Mouse (Mus musculus) left cerebral cortex, postnatal 4 days (tissue): ENCODE data around the gene Lrrc74a. TPM values are rescaled to one million over a fixed set of nuclear protein-coding genes. Genes with fewer than 3 reads are reported as not detected.
A peak's percentile ranks its signal among the peaks of the same experiment; 100 is the strongest.

Source experiments
- DNase-seq: peaks from one replicate; pipeline ENCODE4 v3.0.0-alpha.2; 2022
- intact Hi-C: fragments of 180-260 bp; cut with DNase I; formaldehyde crosslinking; loops from one replicate; pipeline ENCODE4 v1.15.1; 2025
- total RNA-seq, 2 experiments: library from RNA; stranded (reverse); gene quantifications; 2 replicates each; pipeline ENCODE4 v1.2.3; 2021

Lrrc74a gene
- not detected for total RNA-seq

- intact Hi-C loops = no loop called here
Observed at GRCm38 (mm10) chr12:86734319-86734810, at the start of gene Lrrc74a. Gene Lrrc74a, plus strand, starts transcription at chr12:86734369.

DNA sequence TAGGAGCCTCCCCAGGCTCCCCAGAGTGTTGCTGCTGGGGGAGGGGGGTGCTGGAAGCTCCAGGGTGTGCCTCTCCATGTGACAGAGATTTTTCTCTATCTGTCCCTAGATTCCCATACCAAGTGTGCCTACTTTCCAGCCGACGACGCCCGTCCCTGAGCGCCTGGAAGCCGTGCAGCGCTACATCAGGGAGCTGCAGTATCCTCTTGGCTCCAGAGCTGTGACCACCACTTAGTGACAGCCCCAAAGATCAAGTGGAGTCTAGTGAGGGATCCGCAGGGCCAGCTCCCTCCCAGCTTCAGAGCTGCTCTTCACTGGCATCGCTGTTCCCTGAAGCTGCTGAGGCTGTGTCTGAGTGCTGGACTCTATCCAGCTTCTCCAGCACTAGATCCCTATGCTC, 48.9 kb upstream of the Lrrc74a start:
- no peak for DNase-seq
- intact Hi-C loops = no loop called here

More at GRCm38 (mm10) chr12:86734319-86734810, at the start of gene Lrrc74a:
- no peak for DNase-seq

GRCm38 (mm10) chr12:86686551-86687330, 47.4 kb upstream of the Lrrc74a start:
- DNase-seq = peak; percentile 89

GRCm38 (mm10) chr12:86687445-86687955, 46.7 kb upstream of the Lrrc74a start:
- intact Hi-C loops = no loop called here
- DNase-seq = no peak

More at GRCm38 (mm10) chr12:86686551-86687330, 47.4 kb upstream of the Lrrc74a start:
- intact Hi-C loops = no loop called here

DNA sequence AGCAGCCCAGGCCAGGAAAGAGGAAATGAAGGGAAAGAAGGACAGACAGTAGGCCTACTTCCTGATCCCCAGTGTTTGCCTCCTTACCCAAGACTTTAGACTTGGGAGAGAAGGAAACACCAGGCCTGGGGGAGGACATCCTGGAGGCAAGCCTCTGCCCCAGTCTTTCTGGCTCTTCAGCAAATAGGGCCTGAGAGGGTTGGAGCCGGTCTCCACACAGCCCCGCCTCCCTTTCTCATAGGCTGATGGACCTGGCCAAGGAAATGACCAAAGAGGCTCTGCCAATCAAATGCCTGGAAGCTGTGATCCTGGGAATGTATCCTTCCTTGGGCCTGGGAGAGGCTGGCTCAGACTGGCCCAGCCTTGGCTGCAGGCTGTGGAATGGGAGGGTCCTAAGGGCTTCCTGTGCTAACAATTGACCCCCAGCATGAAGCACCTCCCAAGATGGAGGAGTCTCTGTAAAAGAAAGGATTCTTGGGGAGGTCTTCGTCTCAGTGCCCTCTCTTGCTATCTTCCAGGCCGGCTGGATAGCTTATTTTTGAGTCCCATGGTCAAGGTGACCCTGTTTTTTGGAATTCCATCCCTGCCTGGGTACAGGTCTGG, 46.1 kb upstream of the Lrrc74a start:
- DNase-seq = no peak
- intact Hi-C loops = no loop called here

DNA sequence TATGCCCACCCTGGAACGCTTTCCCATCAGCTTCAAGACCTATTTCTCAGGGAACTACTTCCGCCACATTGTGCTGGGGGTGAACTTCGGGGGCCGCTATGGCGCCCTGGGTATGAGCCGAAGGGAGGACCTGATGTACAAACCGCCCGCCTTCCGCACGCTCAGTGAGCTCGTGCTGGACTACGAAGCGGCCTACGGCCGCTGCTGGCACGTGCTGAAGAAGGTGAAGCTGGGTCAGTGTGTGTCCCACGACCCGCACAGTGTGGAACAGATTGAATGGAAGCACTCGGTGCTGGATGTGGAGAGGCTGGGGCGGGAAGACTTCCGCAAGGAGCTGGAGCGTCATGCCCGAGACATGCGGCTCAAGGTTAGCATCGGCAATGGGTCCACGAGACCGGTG, 45.3 kb upstream of the Lrrc74a start:
- DNase-seq = no peak
- intact Hi-C loops = no loop called here

GRCm38 (mm10) chr12:86690700-86691485, 43.3 kb upstream of the Lrrc74a start:
- DNase-seq = no peak
- intact Hi-C loops = no loop called here

DNA sequence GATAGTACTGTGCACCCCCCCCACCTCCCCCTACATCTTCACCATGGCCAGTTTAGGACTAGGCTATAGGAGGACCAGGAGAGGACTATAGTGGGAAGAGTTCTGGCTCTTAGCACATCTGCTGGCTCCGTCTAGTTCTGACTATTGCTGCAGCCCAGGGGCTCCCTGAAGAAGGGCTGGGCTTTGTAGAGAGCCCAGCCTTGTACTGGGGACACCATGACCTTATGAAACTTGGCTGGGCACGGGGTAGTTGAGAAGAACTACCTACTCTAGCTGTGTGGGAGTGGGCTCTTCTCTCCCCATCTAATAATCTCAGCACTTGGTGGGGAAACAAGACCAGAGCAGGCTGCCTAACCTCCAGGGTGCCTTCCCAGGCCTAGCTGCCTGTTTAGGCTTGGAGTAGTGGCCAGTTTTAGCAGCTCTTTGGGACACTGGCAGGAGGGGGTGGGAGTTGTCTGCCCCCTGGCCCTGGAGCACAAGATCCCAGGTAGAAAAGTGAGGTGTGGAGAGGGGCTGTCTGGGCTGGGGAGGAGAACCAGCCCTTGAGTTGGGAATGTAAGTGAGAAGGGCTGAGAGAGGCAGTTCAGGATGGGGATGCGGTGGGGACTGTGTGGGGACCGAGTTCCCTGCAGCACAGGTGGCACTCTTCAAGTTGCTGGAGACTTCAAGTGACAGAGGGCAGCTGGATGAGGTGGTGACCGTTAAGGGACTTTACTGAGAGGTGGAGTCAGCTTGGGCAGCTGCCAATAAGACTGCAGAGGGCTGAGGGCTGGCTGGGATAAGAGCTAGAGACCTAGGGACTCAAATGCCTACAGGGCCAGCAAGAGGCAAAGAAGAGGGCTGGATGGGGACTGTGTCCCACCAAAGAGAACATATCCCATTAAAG, 41.5 kb upstream of the Lrrc74a start:
- intact Hi-C loops = no loop called here
- no peak for DNase-seq

- intact Hi-C loops = no loop called here
- no peak for DNase-seq
Observed at GRCm38 (mm10) chr12:86693389-86693788, 40.8 kb upstream of the Lrrc74a start.

- intact Hi-C loops = no loop called here
- no peak for DNase-seq
Observed at GRCm38 (mm10) chr12:86694441-86694840, 39.7 kb upstream of the Lrrc74a start.

GRCm38 (mm10) chr12:86697996-86698395, 36.2 kb upstream of the Lrrc74a start:
- no peak for DNase-seq
- intact Hi-C loops = no loop called here

- DNase-seq = no peak
- intact Hi-C loops = no loop called here
Observed at GRCm38 (mm10) chr12:86698537-86698936, 35.6 kb upstream of the Lrrc74a start.

DNA sequence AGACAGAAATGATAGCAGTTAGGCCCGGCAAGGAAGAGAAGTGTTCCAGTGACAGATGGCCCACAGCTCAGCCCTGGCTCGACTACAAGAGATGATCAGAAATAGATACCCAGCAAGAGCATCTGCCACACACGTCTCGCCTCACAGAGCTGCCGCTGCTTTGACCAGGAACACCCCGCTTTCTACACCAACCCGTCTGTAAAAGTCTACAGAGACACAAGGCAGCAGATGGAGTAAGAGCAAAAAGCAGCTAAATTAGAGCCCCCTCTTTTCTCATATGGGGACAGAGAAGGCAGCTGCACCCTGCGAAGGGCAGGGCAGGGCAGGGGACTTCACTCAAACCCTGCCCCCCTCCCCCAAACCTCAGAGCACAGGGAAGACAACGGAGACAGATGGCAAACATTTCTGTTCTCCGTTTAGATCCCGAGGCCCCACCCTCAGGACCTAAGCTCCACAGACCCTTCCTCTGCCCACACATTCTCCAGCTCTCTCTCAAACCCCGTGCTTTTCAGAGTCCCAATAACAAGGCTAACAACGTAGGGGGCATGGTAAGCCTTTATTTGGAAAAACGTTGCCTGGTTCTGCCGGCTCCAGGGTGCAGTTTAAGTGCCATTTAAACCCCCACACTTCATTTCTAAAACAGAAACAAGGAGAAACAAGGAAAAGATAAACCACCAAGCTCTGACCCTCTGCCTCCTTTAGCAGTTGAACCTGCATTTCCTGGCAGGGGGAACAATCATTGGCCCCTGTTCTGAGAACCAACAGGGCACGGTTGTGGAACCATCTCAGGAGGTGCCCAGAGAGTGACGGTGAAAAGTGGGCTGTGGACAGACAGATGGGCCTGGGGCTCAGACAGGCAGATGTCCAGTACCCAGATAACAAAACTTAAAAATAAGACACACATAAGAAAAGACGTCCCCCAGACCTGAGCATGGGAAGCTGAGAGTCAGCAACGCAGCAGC, 33.9 kb upstream of the Lrrc74a start:
- intact Hi-C loops = no loop called here
- DNase-seq = peak; percentile 86

GRCm38 (mm10) chr12:86700927-86701310, 33.2 kb upstream of the Lrrc74a start:
- intact Hi-C loops = no loop called here
- DNase-seq = no peak

- no peak for DNase-seq
- intact Hi-C loops = no loop called here
Observed at GRCm38 (mm10) chr12:86701491-86701890, 32.7 kb upstream of the Lrrc74a start.

- intact Hi-C loops = no loop called here
- DNase-seq = no peak
Observed at GRCm38 (mm10) chr12:86702690-86703089, 31.5 kb upstream of the Lrrc74a start.

GRCm38 (mm10) chr12:86705843-86706242, 28.3 kb upstream of the Lrrc74a start:
- intact Hi-C loops = no loop called here
- DNase-seq = no peak

GRCm38 (mm10) chr12:86714026-86714425, 20.1 kb upstream of the Lrrc74a start:
- DNase-seq = no peak
- intact Hi-C loops = no loop called here

DNA sequence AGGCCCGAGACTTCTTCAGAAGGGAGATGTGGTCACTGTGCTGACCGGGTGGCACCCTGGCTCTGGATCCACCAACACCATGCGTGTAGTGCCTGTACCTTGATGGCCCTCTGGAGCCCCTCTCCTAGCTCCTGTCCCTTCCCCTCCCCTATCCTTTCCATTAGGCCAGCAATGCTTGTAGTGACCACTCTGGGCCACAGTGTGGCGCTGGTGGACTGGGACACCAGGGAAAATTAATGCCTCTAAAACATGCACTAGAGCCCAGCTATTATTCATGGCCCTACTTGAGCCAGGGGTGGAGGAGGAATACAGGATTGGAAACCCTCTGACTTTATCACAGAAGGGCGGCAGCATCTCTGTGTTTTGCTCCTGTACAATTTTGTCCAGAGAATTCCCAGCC, 18.8 kb upstream of the Lrrc74a start:
- intact Hi-C loops = no loop called here
- peak; percentile 83 for DNase-seq
